Mouse (Mus musculus) liver, postnatal 0 days (tissue): ENCODE results near the gene Ceacam20. TPM values are rescaled to one million over a fixed set of nuclear protein-coding genes. Genes with fewer than 3 reads are reported as not detected.
A peak's percentile ranks its signal among the peaks of the same experiment; 100 is the strongest.

Source experiments
- ATAC-seq: fragments of 200-750 bp; cut with Nextera tagmentation; 2 replicates; pipeline ENCODE4 v1.8.0; 2017; ENCODE audit warnings: mild to moderate bottlenecking, moderate library complexity
- DNase-seq: peaks from one replicate; pipeline ENCODE4 v3.0.0-alpha.2; 2016
- H3K27ac ChIP-seq: fragments of 300-500 bp; sonication (generic); 2 replicates; pipeline ENCODE4 v1.5.1; 2014; ENCODE audit warnings: antibody characterized with exemption, moderate library complexity, mild to moderate bottlenecking, low read depth
- H3K27me3 ChIP-seq: fragments of 300-500 bp; sonication (generic); 2 replicates; pipeline ENCODE4 v1.6.1; 2014; ENCODE audit warnings: low read length, control low read depth, mixed read lengths; ENCODE audit not compliant: insufficient read depth
- H3K36me3 ChIP-seq: fragments of 300-500 bp; sonication (generic); replicated peaks from 2 replicates; pipeline ENCODE4 v1.6.1; 2014; ENCODE audit warnings: mild to moderate bottlenecking, control low read depth, low read length, moderate library complexity, mixed read lengths; ENCODE audit not compliant: insufficient read depth
- H3K4me1 ChIP-seq: fragments of 300-500 bp; sonication (generic); 2 replicates; pipeline ENCODE4 v1.6.1; 2014; ENCODE audit warnings: antibody characterized with exemption, mild to moderate bottlenecking, control low read depth; ENCODE audit not compliant: insufficient read depth
- H3K4me2 ChIP-seq: fragments of 300-500 bp; sonication (generic); 2 replicates; pipeline ENCODE4 v1.6.1; 2014; ENCODE audit warnings: low read depth, mild to moderate bottlenecking, low read length, moderate library complexity, mixed read lengths
- H3K4me3 ChIP-seq: fragments of 300-500 bp; sonication (generic); 2 replicates; pipeline ENCODE4 v1.5.1; 2014; ENCODE audit warnings: low read depth, low read length
- H3K9ac ChIP-seq: fragments of 300-500 bp; sonication (generic); replicated peaks from 2 replicates; pipeline ENCODE4 v1.6.1; 2014; ENCODE audit warnings: mild to moderate bottlenecking, moderate library complexity
- H3K9me3 ChIP-seq: fragments of 300-500 bp; sonication (generic); 2 replicates; pipeline ENCODE4 v1.6.1; 2016; ENCODE audit warnings: mild to moderate bottlenecking, control low read depth, low read length, mixed read lengths
- CTCF ChIP-seq: sonication (generic); IDR thresholded peaks from 2 replicates; pipeline ENCODE4 v1.5.1; 2016; ENCODE audit warnings: antibody characterized with exemption, low read depth
- EP300 ChIP-seq: IDR thresholded peaks from 2 replicates; pipeline ENCODE4 v1.6.1; 2016; ENCODE audit warnings: antibody characterized with exemption, low read depth, mild to moderate bottlenecking
- WGBS: fragments of 180-500 bp; shearing (Covaris S2); extraction: QIAGEN DNeasy Blood & Tissue Kit; methylation state at CpG from one replicate; pipeline ENCODE4 v1.1.7; 2014; ENCODE audit not compliant: insufficient replicate concordance; 5-methylcytosine and 5-hydroxymethylcytosine counted together
- polyA plus RNA-seq: library from polyadenylated mRNA; unstranded; fragments of >200 nt; fragmentation: Nextera tagmentation; extraction: Ambion mirVana; gene quantifications from 2 replicates; pipeline ENCODE4 v1.2.1, GENCODE M21; 2015

Gene Ceacam20
- polyA plus RNA-seq, 1 experiment from 2014 or later: not detected

DNA sequence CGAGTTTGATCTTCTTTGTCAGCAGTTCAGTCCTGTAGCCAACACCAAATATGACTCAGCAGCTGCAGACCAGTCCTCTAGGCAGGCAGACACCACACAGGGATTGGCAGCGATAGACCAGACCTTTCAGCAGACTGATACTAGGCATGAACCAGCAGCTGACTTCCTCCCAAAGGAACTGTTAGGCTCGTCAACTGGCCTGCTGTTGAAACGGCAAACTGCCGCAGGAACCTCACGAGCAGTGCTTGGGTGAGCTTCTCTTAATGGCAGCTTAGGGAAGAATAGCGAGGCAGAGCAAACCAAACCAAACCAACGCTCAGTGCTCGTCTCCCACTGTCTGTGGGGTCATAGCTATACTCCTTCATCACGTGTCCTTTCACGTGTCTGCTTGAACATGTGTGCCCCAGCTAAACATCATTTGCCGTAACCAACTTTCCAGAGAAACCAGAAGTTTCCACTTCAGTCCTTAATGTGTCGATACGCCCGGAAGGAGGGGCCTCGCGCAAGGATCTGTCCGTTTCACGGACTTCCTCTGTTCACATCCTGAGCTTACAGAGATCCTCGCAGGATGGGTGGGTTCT, 30.0 kb upstream of the Ceacam20 start:
- Histone ChIP-seq H3K36me3 (no peaks in the 10 kb centered on the region), H3K9ac (peak overlapping the region; percentile 4; the same call in 1 of the 2 replicates), H3K4me3 (peak overlapping the region; percentile 20; the same call in 1 of the 2 replicates), H3K4me2 (peak overlapping the region; percentile 59), H3K27me3 (no peaks in the 10 kb centered on the region), H3K9me3 (no peaks in the 10 kb centered on the region), H3K4me1 (peaks cover 16% of the 10 kb centered on the region), H3K27ac (peak overlapping the region; percentile 75)
- 22% methylated on average over 20 of the region's 20 CpGs for WGBS
- TF ChIP-seq CTCF (no peak), EP300 (no peak)
- 0 out of 2 replicates have a peak, but pooled peaks have one; percentile 12 for ATAC-seq
- peak; percentile 34 for DNase-seq

GRCm38 (mm10) chr7:19935961-19936360, 29.3 kb upstream of the Ceacam20 start:
- no peaks in the 10 kb centered on the region for H3K9me3 ChIP-seq
- peak overlapping the region; percentile 59 for H3K4me2 ChIP-seq
- H3K36me3 ChIP-seq: no peaks in the 10 kb centered on the region
- no peaks in the 10 kb centered on the region for H3K27me3 ChIP-seq
- peak overlapping the region; percentile 20; the same call in 1 of the 2 replicates for H3K4me3 ChIP-seq
- no peak for TF ChIP-seq CTCF
- no peak for TF ChIP-seq EP300
- DNase-seq (no peak), ATAC-seq (no peak)
- H3K27ac ChIP-seq: peak overlapping the region; percentile 75
- WGBS: 57% methylated on average over 6 of the region's 6 CpGs
- peak overlapping the region; percentile 7; the same call in 1 of the 2 replicates for H3K9ac ChIP-seq
- H3K4me1 ChIP-seq: peaks cover 19% of the 10 kb centered on the region

DNA sequence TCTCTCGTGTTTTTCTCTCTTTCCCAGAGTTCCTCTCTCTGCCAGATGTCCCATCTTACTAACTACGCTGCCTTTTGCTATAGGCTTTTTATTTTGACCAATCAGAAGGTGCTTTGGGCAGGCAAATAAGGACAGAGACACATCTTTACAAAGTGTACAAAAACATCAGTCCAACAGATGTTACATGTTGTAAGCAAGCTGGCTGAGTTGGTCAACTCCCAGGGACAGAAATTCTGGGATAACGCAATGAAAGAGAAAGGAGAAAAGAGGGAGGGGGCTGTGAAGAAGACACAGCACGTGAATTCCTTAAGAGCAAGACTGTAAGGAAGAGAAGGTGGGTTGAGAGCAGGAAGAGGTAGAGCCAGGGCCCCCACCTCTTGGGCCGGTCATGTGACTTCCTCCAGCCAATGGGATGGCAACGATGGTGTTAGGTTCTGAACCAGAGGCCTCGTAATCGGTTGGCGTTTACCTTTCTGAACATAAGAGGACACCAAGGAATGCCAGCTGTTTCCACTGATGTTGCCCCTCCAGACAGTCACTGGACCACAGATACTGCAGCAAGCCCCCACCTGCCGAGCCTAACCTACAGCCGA, 27.9 kb upstream of the Ceacam20 start:
- H3K36me3 ChIP-seq: no peaks in the 10 kb centered on the region
- H3K4me3 ChIP-seq: no peak overlapping the region
- DNase-seq: no peak
- H3K27me3 ChIP-seq: no peaks in the 10 kb centered on the region
- 70% methylated on average over 11 of the region's 11 CpGs for WGBS
- H3K4me2 ChIP-seq: no peak overlapping the region
- no peak overlapping the region for H3K27ac ChIP-seq
- no peaks in the 10 kb centered on the region for H3K9me3 ChIP-seq
- peaks cover 19% of the 10 kb centered on the region for H3K4me1 ChIP-seq
- H3K9ac ChIP-seq: no peak overlapping the region
- TF ChIP-seq CTCF (no peak), EP300 (no peak)
- no peak for ATAC-seq

DNA sequence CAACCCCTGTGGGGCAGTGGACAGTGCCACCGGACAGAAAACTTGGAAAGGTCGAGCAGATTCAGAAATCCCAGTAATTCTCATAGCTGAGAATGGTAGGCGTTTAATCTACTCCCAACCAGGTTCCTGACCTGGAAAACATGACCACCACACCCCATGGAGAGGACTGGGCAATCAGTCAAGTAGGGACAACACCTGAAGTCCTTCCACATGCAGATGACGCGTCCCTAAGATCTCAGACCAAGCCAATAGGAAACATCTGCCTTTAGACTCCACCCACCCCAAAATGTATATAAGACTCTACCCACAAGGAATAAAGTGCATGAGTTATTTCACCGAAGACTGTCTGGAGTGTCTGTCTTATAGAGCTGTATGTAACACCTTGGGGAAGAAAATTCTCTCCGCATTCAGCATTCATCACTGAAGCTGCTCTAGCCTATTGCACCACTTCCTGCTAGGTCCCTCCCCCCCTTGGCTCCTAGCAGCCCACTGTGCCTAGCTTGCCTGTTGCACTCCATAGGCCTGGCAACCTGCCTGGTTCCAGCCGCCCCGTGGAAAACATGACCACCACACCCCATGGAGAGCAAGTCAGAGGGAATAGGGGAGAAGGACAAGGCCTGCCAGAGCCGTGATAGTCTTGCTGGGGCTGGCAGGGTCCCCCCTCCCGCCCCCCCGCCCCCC, 25.5 kb upstream of the Ceacam20 start:
- H3K4me3 ChIP-seq: no peak overlapping the region
- H3K4me2 ChIP-seq: peak overlapping the region; percentile 49
- DNase-seq: peak; percentile 71
- H3K4me1 ChIP-seq: 0 out of 2 replicates have a peak, but pooled peaks cover 11% of the 10 kb centered on the region
- WGBS: 39% methylated on average over 11 of the region's 12 CpGs
- peak; percentile 79 for ATAC-seq
- no peaks in the 10 kb centered on the region for H3K36me3 ChIP-seq
- TF ChIP-seq CTCF (no peak), EP300 (no peak)
- no peaks in the 10 kb centered on the region for H3K9me3 ChIP-seq
- H3K27ac ChIP-seq: no peak overlapping the region
- no peak overlapping the region for H3K9ac ChIP-seq
- H3K27me3 ChIP-seq: no peaks in the 10 kb centered on the region

GRCm38 (mm10) chr7:19940256-19940655, 25.0 kb upstream of the Ceacam20 start:
- Histone ChIP-seq H3K4me2 (peak overlapping the region; percentile 49; the same call in 1 of the 2 replicates), H3K27me3 (no peaks in the 10 kb centered on the region), H3K9me3 (no peaks in the 10 kb centered on the region), H3K9ac (no peak overlapping the region), H3K4me1 (0 out of 2 replicates have a peak, but pooled peaks cover 10% of the 10 kb centered on the region), H3K4me3 (no peak overlapping the region), H3K36me3 (no peaks in the 10 kb centered on the region), H3K27ac (peak overlapping the region; percentile 60)
- 23% methylated on average over 5 of the region's 6 CpGs for WGBS
- ATAC-seq (peak; percentile 16), DNase-seq (no peak)
- TF ChIP-seq EP300 (no peak), CTCF (no peak)

GRCm38 (mm10) chr7:19944709-19945108, 20.5 kb upstream of the Ceacam20 start:
- TF ChIP-seq CTCF (no peak), EP300 (no peak)
- 0 out of 2 replicates have a peak, but pooled peaks cover 3% of the 10 kb centered on the region for H3K4me1 ChIP-seq
- no peak for DNase-seq
- H3K9me3 ChIP-seq: no peaks in the 10 kb centered on the region
- ATAC-seq: no peak
- H3K36me3 ChIP-seq: no peaks in the 10 kb centered on the region
- H3K4me3 ChIP-seq: no peak overlapping the region
- H3K9ac ChIP-seq: no peak overlapping the region
- WGBS: 86% methylated on average over 8 of the region's 8 CpGs
- no peak overlapping the region for H3K4me2 ChIP-seq
- H3K27ac ChIP-seq: no peak overlapping the region
- H3K27me3 ChIP-seq: no peaks in the 10 kb centered on the region
